Mouse (Mus musculus) Muller cell, postnatal 12 days (primary cell): ENCODE results near the gene Mbd3l1.
A peak's percentile ranks its signal among the peaks of the same experiment; 100 is the strongest.

Experiments used
- DNase-seq: peaks from one replicate; pipeline ENCODE4 v3.0.0-alpha.2; 2015; ENCODE audit errors: inconsistent ontology term

Mbd3l1 gene

GRCm38 (mm10) chr9:18478168-18478567 lies at the start of gene Mbd3l1, which contains the start of gene Zfp558:
TSS of gene Mbd3l1 (plus strand) at chr9:18478359.
TSS of gene Zfp558 (minus strand) at chr9:18478268.
- no peak for DNase-seq

GRCm38 (mm10) chr9:18430354-18430753 lies 47.8 kb upstream of the Mbd3l1 start, which contains the start of gene Mbd3l2:
TSS of gene Mbd3l2 (plus strand) at chr9:18430654.
- DNase-seq: no peak

- peak; percentile 27 for DNase-seq
Observed at GRCm38 (mm10) chr9:18431687-18432086, 46.5 kb upstream of the Mbd3l1 start.

- peak; percentile 7 for DNase-seq
Observed at GRCm38 (mm10) chr9:18456520-18456919, 21.6 kb upstream of the Mbd3l1 start.

GRCm38 (mm10) chr9:18467350-18467749 lies 10.8 kb upstream of the Mbd3l1 start:
- no peak for DNase-seq

GRCm38 (mm10) chr9:18468005-18468404 lies 10.2 kb upstream of the Mbd3l1 start:
- no peak for DNase-seq

- DNase-seq: peak; percentile 90
Observed at GRCm38 (mm10) chr9:18473324-18474128, 4.6 kb upstream of the Mbd3l1 start.

- DNase-seq: peak; percentile 39
Observed at GRCm38 (mm10) chr9:18508098-18508497, 29.9 kb downstream of the Mbd3l1 start.
